Mouse (Mus musculus) embryonic fibroblast, embryonic 13.5 days (primary cell): Measurements from ENCODE around the gene D10Wsu102e.

ENCODE experiments used
- CTCF ChIP-seq: IDR thresholded peaks from 2 replicates; pipeline ENCODE4 v1.5.1; 2011; ENCODE audit warnings: mild to moderate bottlenecking, control low read depth, low read length, moderate library complexity, borderline replicate concordance; ENCODE audit not compliant: insufficient read depth
- POLR2A ChIP-seq: IDR thresholded peaks from 2 replicates; pipeline ENCODE4 v1.6.1; 2011; ENCODE audit warnings: low read depth, mild to moderate bottlenecking, control low read depth, low read length, moderate library complexity

DNA sequence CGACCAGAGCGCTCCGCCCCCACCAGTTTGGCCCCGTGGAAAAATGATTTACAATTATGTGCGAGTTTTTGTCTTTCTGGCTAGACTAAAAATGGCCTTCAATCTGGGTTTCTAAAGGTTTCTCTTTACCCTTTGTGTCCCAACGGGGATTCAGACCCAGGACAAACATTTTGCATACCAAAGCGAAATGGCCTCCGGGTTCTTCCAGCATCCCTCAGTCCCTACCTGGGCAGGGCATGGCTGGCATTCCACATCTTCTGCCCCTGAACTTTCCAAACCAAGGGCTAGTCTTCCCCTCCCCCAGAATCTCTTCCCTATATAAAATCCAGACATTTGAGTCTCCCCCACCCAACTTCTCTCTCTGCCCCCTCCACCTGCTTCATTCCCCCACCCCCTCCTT lies 153.7 kb downstream of the D10Wsu102e start:
- TF ChIP-seq POLR2A (no peak), CTCF (no peak)
